Mouse (Mus musculus): ENCODE results near the gene Pfn1. TPM values are rescaled to one million over a fixed set of nuclear protein-coding genes. Genes with fewer than 3 reads are reported as not detected.

Gene Pfn1
- total and polyA plus RNA-seq, 2 experiments = 132 to 583 TPM

GRCm38 (mm10) chr11:70663101-70663500 is 8.7 kb upstream of the Pfn1 start:
- H3K4me3 ChIP-seq (ENCODE audit: insufficient read depth, low read depth, low read length) = no peak overlapping the region
- no peak for DNase-seq (ENCODE audit: extremely low read depth, low read depth, low spot score)
- 90% methylated on average over 8 of the region's 8 CpGs for WGBS
- peaks cover 11% of the 10 kb centered on the region for H3K36me3 ChIP-seq (ENCODE audit: control insufficient read depth, insufficient read depth, low read length)
- no peak overlapping the region for H3K9ac ChIP-seq (ENCODE audit: low read depth, low read length)
- no peak overlapping the region for H3K27ac ChIP-seq (replicated peaks; ENCODE audit: insufficient read depth, low read depth, low read length)
- no peaks in the 10 kb centered on the region for H3K27me3 ChIP-seq (ENCODE audit: control insufficient read depth, insufficient read depth, low read length)
- TF ChIP-seq POLR2A (IDR thresholded peaks at IDR 0.05; ENCODE audit: extremely low read depth, insufficient read depth, low read length) = no peak
- TF ChIP-seq CTCF (IDR thresholded peaks at IDR 0.05; ENCODE audit: low read depth, low read length) = no peak
- H3K4me1 ChIP-seq (ENCODE audit: control insufficient read depth, insufficient read depth, low read length) = 0 out of 2 replicates have a peak, but pooled peaks cover under 1% of the 10 kb centered on the region
- H3K79me2 ChIP-seq (ENCODE audit: control insufficient read depth, insufficient read depth, low read length) = no peaks in the 10 kb centered on the region; the same call in 1 of the 2 replicates

GRCm38 (mm10) chr11:70660571-70660970 is 6.1 kb upstream of the Pfn1 start:
- Histone ChIP-seq H3K4me3 (ENCODE audit: insufficient read depth, low read depth, low read length) (no peak overlapping the region), H3K9ac (ENCODE audit: low read depth, low read length) (no peak overlapping the region), H3K36me3 (ENCODE audit: control insufficient read depth, insufficient read depth, low read length) (peaks cover 11% of the 10 kb centered on the region), H3K4me1 (ENCODE audit: control insufficient read depth, insufficient read depth, low read length) (peaks cover 2% of the 10 kb centered on the region; the same call in 1 of the 2 replicates), H3K27me3 (ENCODE audit: control insufficient read depth, insufficient read depth, low read length) (no peaks in the 10 kb centered on the region), H3K79me2 (ENCODE audit: control insufficient read depth, insufficient read depth, low read length) (no peaks in the 10 kb centered on the region), H3K27ac (replicated peaks; ENCODE audit: insufficient read depth, low read depth, low read length) (no peak overlapping the region)
- TF ChIP-seq CTCF (IDR thresholded peaks at IDR 0.05; ENCODE audit: low read depth, low read length) = no peak
- TF ChIP-seq POLR2A (IDR thresholded peaks at IDR 0.05; ENCODE audit: extremely low read depth, insufficient read depth, low read length) = no peak
- DNase-seq (ENCODE audit: extremely low read depth, low read depth, low spot score) = no peak
- 73% methylated on average over 8 of the region's 8 CpGs for WGBS

- 89% methylated on average over 8 of the region's 8 CpGs for WGBS
- H3K4me3 ChIP-seq (ENCODE audit: insufficient read depth, low read depth, low read length) = no peak overlapping the region
- TF ChIP-seq POLR2A (IDR thresholded peaks at IDR 0.05; ENCODE audit: extremely low read depth, insufficient read depth, low read length) (no peak), CTCF (IDR thresholded peaks at IDR 0.05; ENCODE audit: low read depth, low read length) (no peak)
- H3K36me3 ChIP-seq (ENCODE audit: control insufficient read depth, insufficient read depth, low read length) = peaks cover 3% of the 10 kb centered on the region
- no peak overlapping the region for H3K27ac ChIP-seq (replicated peaks; ENCODE audit: insufficient read depth, low read depth, low read length)
- H3K9ac ChIP-seq (ENCODE audit: low read depth, low read length) = no peak overlapping the region
- no peak for DNase-seq (ENCODE audit: extremely low read depth, low read depth, low spot score)
- H3K27me3 ChIP-seq (ENCODE audit: control insufficient read depth, insufficient read depth, low read length) = no peaks in the 10 kb centered on the region
- peaks cover 5% of the 10 kb centered on the region for H3K79me2 ChIP-seq (ENCODE audit: control insufficient read depth, insufficient read depth, low read length)
- H3K4me1 ChIP-seq (ENCODE audit: control insufficient read depth, insufficient read depth, low read length) = peaks cover 2% of the 10 kb centered on the region; the same call in 1 of the 2 replicates
Measured at GRCm38 (mm10) chr11:70658942-70659341, 4.5 kb upstream of the Pfn1 start.

- Histone ChIP-seq H3K36me3 (ENCODE audit: control insufficient read depth, insufficient read depth, low read length) (peaks cover 3% of the 10 kb centered on the region), H3K9ac (ENCODE audit: low read depth, low read length) (no peak overlapping the region), H3K4me3 (ENCODE audit: insufficient read depth, low read depth, low read length) (no peak overlapping the region), H3K27ac (replicated peaks; ENCODE audit: insufficient read depth, low read depth, low read length) (no peak overlapping the region), H3K4me1 (ENCODE audit: control insufficient read depth, insufficient read depth, low read length) (peaks cover 2% of the 10 kb centered on the region; the same call in 1 of the 2 replicates), H3K27me3 (ENCODE audit: control insufficient read depth, insufficient read depth, low read length) (no peaks in the 10 kb centered on the region), H3K79me2 (ENCODE audit: control insufficient read depth, insufficient read depth, low read length) (peaks cover 9% of the 10 kb centered on the region)
- DNase-seq (ENCODE audit: extremely low read depth, low read depth, low spot score) = no peak
- TF ChIP-seq POLR2A (IDR thresholded peaks at IDR 0.05; ENCODE audit: extremely low read depth, insufficient read depth, low read length) = no peak
- no peak for TF ChIP-seq CTCF (IDR thresholded peaks at IDR 0.05; ENCODE audit: low read depth, low read length)
- 93% methylated on average over 5 of the region's 5 CpGs for WGBS
Measured at GRCm38 (mm10) chr11:70658521-70658920, 4.1 kb upstream of the Pfn1 start.

GRCm38 (mm10) chr11:70657991-70658390 is 3.5 kb upstream of the Pfn1 start:
- Histone ChIP-seq H3K36me3 (ENCODE audit: control insufficient read depth, insufficient read depth, low read length) (peaks cover 3% of the 10 kb centered on the region), H3K4me3 (ENCODE audit: insufficient read depth, low read depth, low read length) (no peak overlapping the region), H3K4me1 (ENCODE audit: control insufficient read depth, insufficient read depth, low read length) (peaks cover 2% of the 10 kb centered on the region; the same call in 1 of the 2 replicates), H3K27ac (replicated peaks; ENCODE audit: insufficient read depth, low read depth, low read length) (no peak overlapping the region), H3K79me2 (ENCODE audit: control insufficient read depth, insufficient read depth, low read length) (peaks cover 14% of the 10 kb centered on the region), H3K27me3 (ENCODE audit: control insufficient read depth, insufficient read depth, low read length) (no peaks in the 10 kb centered on the region), H3K9ac (ENCODE audit: low read depth, low read length) (no peak overlapping the region)
- DNase-seq (ENCODE audit: extremely low read depth, low read depth, low spot score) = no peak
- TF ChIP-seq POLR2A (IDR thresholded peaks at IDR 0.05; ENCODE audit: extremely low read depth, insufficient read depth, low read length) (no peak), CTCF (IDR thresholded peaks at IDR 0.05; ENCODE audit: low read depth, low read length) (no peak)
- WGBS = 78% methylated on average over 9 of the region's 9 CpGs

GRCm38 (mm10) chr11:70657573-70657972 is 3.1 kb upstream of the Pfn1 start:
- no peaks in the 10 kb centered on the region for H3K27me3 ChIP-seq (ENCODE audit: control insufficient read depth, insufficient read depth, low read length)
- TF ChIP-seq CTCF (IDR thresholded peaks at IDR 0.05; ENCODE audit: low read depth, low read length) = no peak
- no peak for TF ChIP-seq POLR2A (IDR thresholded peaks at IDR 0.05; ENCODE audit: extremely low read depth, insufficient read depth, low read length)
- peaks cover 4% of the 10 kb centered on the region for H3K36me3 ChIP-seq (ENCODE audit: control insufficient read depth, insufficient read depth, low read length)
- DNase-seq (ENCODE audit: extremely low read depth, low read depth, low spot score) = no peak
- H3K9ac ChIP-seq (ENCODE audit: low read depth, low read length) = no peak overlapping the region
- no peak overlapping the region for H3K4me3 ChIP-seq (ENCODE audit: insufficient read depth, low read depth, low read length)
- WGBS = 70% methylated on average over 6 of the region's 6 CpGs
- peaks cover 6% of the 10 kb centered on the region; the same call in 1 of the 2 replicates for H3K4me1 ChIP-seq (ENCODE audit: control insufficient read depth, insufficient read depth, low read length)
- H3K79me2 ChIP-seq (ENCODE audit: control insufficient read depth, insufficient read depth, low read length) = peaks cover 18% of the 10 kb centered on the region
- no peak overlapping the region for H3K27ac ChIP-seq (replicated peaks; ENCODE audit: insufficient read depth, low read depth, low read length)

All from liver, adult 2 months (tissue).